Mouse (Mus musculus) liver, postnatal 0 days (tissue): ENCODE data around the gene Ltv1. TPM values are rescaled to one million over a fixed set of nuclear protein-coding genes. Genes with fewer than 3 reads are reported as not detected.
A peak's percentile ranks its signal among the peaks of the same experiment; 100 is the strongest.

Experiments
- ATAC-seq: fragments of 200-750 bp; cut with Nextera tagmentation; 2 replicates; pipeline ENCODE4 v1.8.0; 2017; ENCODE audit warnings: mild to moderate bottlenecking, moderate library complexity
- DNase-seq: peaks from one replicate; pipeline ENCODE4 v3.0.0-alpha.2; 2016
- H3K27ac ChIP-seq: fragments of 300-500 bp; sonication (generic); 2 replicates; pipeline ENCODE4 v1.5.1; 2014; ENCODE audit warnings: antibody characterized with exemption, moderate library complexity, mild to moderate bottlenecking, low read depth
- H3K27me3 ChIP-seq: fragments of 300-500 bp; sonication (generic); 2 replicates; pipeline ENCODE4 v1.6.1; 2014; ENCODE audit warnings: low read length, control low read depth, mixed read lengths; ENCODE audit not compliant: insufficient read depth
- H3K36me3 ChIP-seq: fragments of 300-500 bp; sonication (generic); replicated peaks from 2 replicates; pipeline ENCODE4 v1.6.1; 2014; ENCODE audit warnings: mild to moderate bottlenecking, control low read depth, low read length, moderate library complexity, mixed read lengths; ENCODE audit not compliant: insufficient read depth
- H3K4me1 ChIP-seq: fragments of 300-500 bp; sonication (generic); 2 replicates; pipeline ENCODE4 v1.6.1; 2014; ENCODE audit warnings: antibody characterized with exemption, mild to moderate bottlenecking, control low read depth; ENCODE audit not compliant: insufficient read depth
- H3K4me2 ChIP-seq: fragments of 300-500 bp; sonication (generic); 2 replicates; pipeline ENCODE4 v1.6.1; 2014; ENCODE audit warnings: low read depth, mild to moderate bottlenecking, low read length, moderate library complexity, mixed read lengths
- H3K4me3 ChIP-seq: fragments of 300-500 bp; sonication (generic); 2 replicates; pipeline ENCODE4 v1.5.1; 2014; ENCODE audit warnings: low read depth, low read length
- H3K9ac ChIP-seq: fragments of 300-500 bp; sonication (generic); replicated peaks from 2 replicates; pipeline ENCODE4 v1.6.1; 2014; ENCODE audit warnings: mild to moderate bottlenecking, moderate library complexity
- H3K9me3 ChIP-seq: fragments of 300-500 bp; sonication (generic); 2 replicates; pipeline ENCODE4 v1.6.1; 2016; ENCODE audit warnings: mild to moderate bottlenecking, control low read depth, low read length, mixed read lengths
- CTCF ChIP-seq: sonication (generic); IDR thresholded peaks from 2 replicates; pipeline ENCODE4 v1.5.1; 2016; ENCODE audit warnings: antibody characterized with exemption, low read depth
- EP300 ChIP-seq: IDR thresholded peaks from 2 replicates; pipeline ENCODE4 v1.6.1; 2016; ENCODE audit warnings: antibody characterized with exemption, low read depth, mild to moderate bottlenecking
- WGBS: fragments of 180-500 bp; shearing (Covaris S2); extraction: QIAGEN DNeasy Blood & Tissue Kit; methylation state at CpG from one replicate; pipeline ENCODE4 v1.1.7; 2014; ENCODE audit not compliant: insufficient replicate concordance; 5-methylcytosine and 5-hydroxymethylcytosine counted together
- polyA plus RNA-seq: library from polyadenylated mRNA; unstranded; fragments of >200 nt; fragmentation: Nextera tagmentation; extraction: Ambion mirVana; gene quantifications from 2 replicates; pipeline ENCODE4 v1.2.1, GENCODE M21; 2015

The Ltv1 gene
- polyA plus RNA-seq, 1 experiment from 2014 or later, result 22.9 TPM

GRCm38 (mm10) chr10:13212829-13213228 is 19.9 kb upstream of the Ltv1 start:
- Histone ChIP-seq H3K36me3 (0 out of 2 replicates have a peak, but pooled peaks cover 3% of the 10 kb centered on the region), H3K4me3 (no peak overlapping the region), H3K9ac (no peak overlapping the region), H3K9me3 (no peaks in the 10 kb centered on the region), H3K27me3 (no peaks in the 10 kb centered on the region), H3K4me1 (no peaks in the 10 kb centered on the region), H3K4me2 (no peak overlapping the region), H3K27ac (no peak overlapping the region)
- 72% methylated on average over 6 of the region's 6 CpGs for WGBS
- no peak for DNase-seq
- TF ChIP-seq CTCF, result no peak
- ATAC-seq, result no peak

- Histone ChIP-seq H3K27ac (no peak overlapping the region), H3K36me3 (0 out of 2 replicates have a peak, but pooled peaks cover 3% of the 10 kb centered on the region), H3K27me3 (no peaks in the 10 kb centered on the region), H3K9me3 (no peaks in the 10 kb centered on the region), H3K4me1 (no peaks in the 10 kb centered on the region), H3K4me3 (no peak overlapping the region), H3K9ac (no peak overlapping the region), H3K4me2 (no peak overlapping the region)
- DNase-seq, result no peak
- no peak for ATAC-seq
- TF ChIP-seq EP300, result no peak
- no peak for TF ChIP-seq CTCF
- WGBS, result 81% methylated on average over 9 of the region's 9 CpGs
These were observed 19.4 kb upstream of the Ltv1 start for GRCm38 (mm10) chr10:13212326-13212725.

GRCm38 (mm10) chr10:13209930-13210637 is 17.1 kb upstream of the Ltv1 start:
- H3K9ac ChIP-seq, result no peak overlapping the region
- no peaks in the 10 kb centered on the region for H3K9me3 ChIP-seq
- H3K27me3 ChIP-seq, result no peaks in the 10 kb centered on the region
- H3K27ac ChIP-seq, result no peak overlapping the region
- H3K4me1 ChIP-seq, result no peaks in the 10 kb centered on the region
- no peak for TF ChIP-seq EP300
- no peak for TF ChIP-seq CTCF
- WGBS, result 63% methylated on average over 8 of the region's 8 CpGs
- H3K4me3 ChIP-seq, result no peak overlapping the region
- H3K36me3 ChIP-seq, result 0 out of 2 replicates have a peak, but pooled peaks cover 3% of the 10 kb centered on the region
- ATAC-seq, result no peak
- H3K4me2 ChIP-seq, result no peak overlapping the region
- no peak for DNase-seq

GRCm38 (mm10) chr10:13209506-13209905 is 16.5 kb upstream of the Ltv1 start:
- Histone ChIP-seq H3K27me3 (no peaks in the 10 kb centered on the region), H3K4me2 (no peak overlapping the region), H3K9ac (no peak overlapping the region), H3K36me3 (0 out of 2 replicates have a peak, but pooled peaks cover 3% of the 10 kb centered on the region), H3K4me1 (no peaks in the 10 kb centered on the region), H3K9me3 (no peaks in the 10 kb centered on the region), H3K27ac (no peak overlapping the region), H3K4me3 (no peak overlapping the region)
- DNase-seq (no peak), ATAC-seq (no peak)
- WGBS, result 79% methylated on average over 3 of the region's 3 CpGs
- TF ChIP-seq EP300 (no peak), CTCF (no peak)

- no peak overlapping the region for H3K27ac ChIP-seq
- 85% methylated on average over 4 of the region's 4 CpGs for WGBS
These were observed 16.1 kb upstream of the Ltv1 start for GRCm38 (mm10) chr10:13209061-13209460.

GRCm38 (mm10) chr10:13201741-13202293 is 8.8 kb upstream of the Ltv1 start:
- no peak overlapping the region for H3K27ac ChIP-seq
- H3K4me2 ChIP-seq, result no peak overlapping the region
- WGBS, result 63% methylated on average over 6 of the region's 6 CpGs
- H3K9ac ChIP-seq, result no peak overlapping the region
- 0 out of 2 replicates have a peak, but pooled peaks have one; percentile 42 for TF ChIP-seq EP300
- no peak for TF ChIP-seq CTCF
- no peaks in the 10 kb centered on the region for H3K27me3 ChIP-seq
- DNase-seq (no peak), ATAC-seq (peak; percentile 71)
- H3K36me3 ChIP-seq, result no peaks in the 10 kb centered on the region
- H3K9me3 ChIP-seq, result no peaks in the 10 kb centered on the region
- H3K4me3 ChIP-seq, result no peak overlapping the region
- H3K4me1 ChIP-seq, result no peaks in the 10 kb centered on the region

More at GRCm38 (mm10) chr10:13209061-13209460, 16.1 kb upstream of the Ltv1 start:
- DNase-seq (no peak), ATAC-seq (no peak)
- no peak overlapping the region for H3K4me3 ChIP-seq
- H3K27me3 ChIP-seq, result no peaks in the 10 kb centered on the region
- H3K9me3 ChIP-seq, result no peaks in the 10 kb centered on the region
- no peak overlapping the region for H3K4me2 ChIP-seq
- H3K4me1 ChIP-seq, result no peaks in the 10 kb centered on the region
- H3K9ac ChIP-seq, result no peak overlapping the region
- 0 out of 2 replicates have a peak, but pooled peaks cover 3% of the 10 kb centered on the region for H3K36me3 ChIP-seq
- TF ChIP-seq EP300 (no peak), CTCF (no peak)
